Mouse (Mus musculus) erythroblast, embryonic 14.5 days (primary cell): ENCODE results near the gene Rnf208.

ENCODE experiments used
- GATA1 ChIP-seq: IDR thresholded peaks from 2 replicates; pipeline ENCODE4 v1.6.1; 2012; ENCODE audit warnings: low read length, inconsistent platforms, mixed read lengths
- TAL1 ChIP-seq: IDR thresholded peaks from 3 replicates; pipeline ENCODE4 v1.6.1; 2012; ENCODE audit warnings: low read length, inconsistent platforms, mixed read lengths

DNA sequence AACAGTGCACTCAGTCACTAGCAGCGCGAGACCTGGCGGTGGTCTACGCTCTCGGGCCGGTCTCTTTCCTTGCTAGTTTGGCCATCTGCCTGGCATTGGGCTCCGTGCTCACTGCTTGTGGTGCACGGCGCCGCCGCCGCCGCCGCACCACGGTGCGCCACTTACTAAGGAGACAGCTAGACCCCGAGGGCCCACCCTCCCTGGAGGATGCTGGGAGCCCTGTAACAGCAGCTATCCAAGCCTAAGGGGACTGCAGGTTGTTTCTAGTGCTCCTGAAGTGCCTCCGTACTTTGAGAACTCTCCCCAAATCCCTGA lies 48.7 kb downstream of the Rnf208 start:
- no peak for TF ChIP-seq GATA1
- no peak for TF ChIP-seq TAL1
